Mouse (Mus musculus) C2C12 (cell line): Measurements from ENCODE around the gene Trim11.

Experiments used
- CEBPB ChIP-seq: IDR thresholded peaks from one replicate; pipeline ENCODE4 v1.6.1; 2011; ENCODE audit warnings: low read depth, mild to moderate bottlenecking, control low read depth, moderate library complexity
- CTCF ChIP-seq: IDR thresholded peaks from one replicate; pipeline ENCODE4 v1.5.1; 2011; ENCODE audit not compliant: control insufficient read depth, insufficient read depth, insufficient read length
- MAX ChIP-seq: IDR thresholded peaks from one replicate; pipeline ENCODE4 v1.6.1; 2011; ENCODE audit warnings: mild to moderate bottlenecking, control low read depth
- MYOD1 ChIP-seq: IDR thresholded peaks from one replicate; pipeline ENCODE4 v1.6.1; 2011; ENCODE audit warnings: low read depth; ENCODE audit not compliant: control insufficient read depth, insufficient read length
- MYOG ChIP-seq: IDR thresholded peaks from one replicate; pipeline ENCODE4 v1.6.1; 2011; ENCODE audit not compliant: control insufficient read depth, insufficient read length; ENCODE audit errors: extremely low read depth
- USF1 ChIP-seq: IDR thresholded peaks from one replicate; pipeline ENCODE4 v1.6.1; 2011; ENCODE audit warnings: low read depth, mild to moderate bottlenecking, control low read depth, moderate library complexity

GRCm38 (mm10) chr11:58978706-58979030, 775 bp downstream of the Trim11 start:
- TF ChIP-seq CTCF (no peak), USF1 (no peak), CEBPB (no peak), MAX (no peak), MYOG (no peak), MYOD1 (no peak)
